Mouse (Mus musculus) hindbrain, embryonic 11.5 days (tissue): ENCODE results near the gene Olfr31. TPM values are rescaled to one million over a fixed set of nuclear protein-coding genes. Genes with fewer than 3 reads are reported as not detected.
A peak's percentile ranks its signal among the peaks of the same experiment; 100 is the strongest.

Experiments used
- ATAC-seq: fragments of 200-750 bp; cut with Nextera tagmentation; 2 replicates; pipeline ENCODE4 v1.8.0; 2017; ENCODE audit warnings: mild to moderate bottlenecking, moderate TSS enrichment, moderate library complexity; ENCODE audit not compliant: low FRiP score
- DNase-seq: peaks from one replicate; pipeline ENCODE4 v3.0.0-alpha.2; 2015; ENCODE audit warnings: low spot score
- H3K27ac ChIP-seq: fragments of 300-500 bp; sonication (generic); 2 replicates; pipeline ENCODE4 v1.5.1; 2014; ENCODE audit warnings: mild to moderate bottlenecking, low read depth, low read length
- H3K27me3 ChIP-seq: fragments of 300-500 bp; sonication (generic); 2 replicates; pipeline ENCODE4 v1.6.1; 2014; ENCODE audit warnings: mild to moderate bottlenecking, low read length, moderate library complexity, mixed read lengths; ENCODE audit not compliant: control insufficient read depth, insufficient read depth
- H3K36me3 ChIP-seq: fragments of 300-500 bp; sonication (generic); 2 replicates; pipeline ENCODE4 v1.6.1; 2014; ENCODE audit warnings: mild to moderate bottlenecking, low read length, moderate library complexity, mixed read lengths; ENCODE audit not compliant: control insufficient read depth, insufficient read depth
- H3K4me1 ChIP-seq: fragments of 300-500 bp; sonication (generic); replicated peaks from 2 replicates; pipeline ENCODE4 v1.6.1; 2014; ENCODE audit warnings: low read length, mixed read lengths; ENCODE audit not compliant: control insufficient read depth, insufficient read depth
- H3K4me2 ChIP-seq: fragments of 300-500 bp; sonication (generic); replicated peaks from 2 replicates; pipeline ENCODE4 v1.6.1; 2014; ENCODE audit warnings: mild to moderate bottlenecking, low read depth, low read length
- H3K4me3 ChIP-seq: fragments of 300-500 bp; sonication (generic); 2 replicates; pipeline ENCODE4 v1.5.1; 2014; ENCODE audit warnings: low read depth, low read length
- H3K9ac ChIP-seq: fragments of 300-500 bp; sonication (generic); 2 replicates; pipeline ENCODE4 v1.6.1; 2014; ENCODE audit warnings: low read depth, low read length
- H3K9me3 ChIP-seq: fragments of 300-500 bp; sonication (generic); 2 replicates; pipeline ENCODE4 v1.6.1; 2016; ENCODE audit warnings: low read length; ENCODE audit not compliant: control insufficient read depth
- WGBS: fragments of 180-500 bp; shearing (Covaris S2); extraction: QIAGEN DNeasy Blood & Tissue Kit; methylation state at CpG from one replicate; pipeline ENCODE4 v1.1.7; 2014; 5-methylcytosine and 5-hydroxymethylcytosine counted together
- polyA plus RNA-seq: library from polyadenylated mRNA; unstranded; fragments of >200 nt; fragmentation: Nextera tagmentation; extraction: Ambion mirVana; gene quantifications from 2 replicates; pipeline ENCODE4 v1.2.1, GENCODE M21; 2014

The Olfr31 gene
- not detected in 2 replicates for polyA plus RNA-seq

- H3K4me3 ChIP-seq = no peak within 1 kb of the TSS
- no peaks in the 10 kb centered on the region for H3K36me3 ChIP-seq
- H3K9ac ChIP-seq = no peak within 1 kb of the TSS
- DNase-seq = no peak
- H3K4me2 ChIP-seq = no peak within 1 kb of the TSS
- H3K4me1 ChIP-seq = no peaks in the 10 kb centered on the region
- H3K27ac ChIP-seq = no peak within 1 kb of the TSS
- H3K27me3 ChIP-seq = no peaks in the 10 kb centered on the region
- no peaks in the 10 kb centered on the region for H3K9me3 ChIP-seq
- ATAC-seq = no peak
Measured at GRCm38 (mm10) chr14:14322528-14322927, at the start of gene Olfr31. Gene Olfr31 (plus strand): TSS chr14:14322828.

GRCm38 (mm10) chr14:14294426-14294825 is 28.2 kb upstream of the Olfr31 start:
- no peaks in the 10 kb centered on the region for H3K9me3 ChIP-seq
- DNase-seq = no peak
- no peak overlapping the region for H3K27ac ChIP-seq
- no peaks in the 10 kb centered on the region for H3K27me3 ChIP-seq
- H3K36me3 ChIP-seq = no peaks in the 10 kb centered on the region
- H3K9ac ChIP-seq = no peak overlapping the region
- ATAC-seq = no peak
- no peaks in the 10 kb centered on the region for H3K4me1 ChIP-seq
- no peak overlapping the region for H3K4me3 ChIP-seq
- WGBS = 71% methylated on average over 7 of the region's 7 CpGs
- H3K4me2 ChIP-seq = no peak overlapping the region

GRCm38 (mm10) chr14:14308938-14309337 is 13.7 kb upstream of the Olfr31 start:
- Histone ChIP-seq H3K9ac (no peak overlapping the region), H3K36me3 (no peaks in the 10 kb centered on the region), H3K4me1 (no peaks in the 10 kb centered on the region), H3K27me3 (no peaks in the 10 kb centered on the region), H3K4me3 (no peak overlapping the region), H3K27ac (no peak overlapping the region), H3K4me2 (no peak overlapping the region), H3K9me3 (no peaks in the 10 kb centered on the region)
- ATAC-seq (no peak), DNase-seq (no peak)
- 60% methylated on average over 16 of the region's 16 CpGs for WGBS

- no peak overlapping the region for H3K9ac ChIP-seq
- H3K9me3 ChIP-seq = no peaks in the 10 kb centered on the region
- 58% methylated on average over 14 of the region's 14 CpGs for WGBS
- no peaks in the 10 kb centered on the region for H3K27me3 ChIP-seq
- no peak overlapping the region for H3K27ac ChIP-seq
- no peaks in the 10 kb centered on the region for H3K4me1 ChIP-seq
- no peaks in the 10 kb centered on the region for H3K36me3 ChIP-seq
- DNase-seq = no peak
- ATAC-seq = no peak
- H3K4me2 ChIP-seq = no peak overlapping the region
- no peak overlapping the region for H3K4me3 ChIP-seq
Measured at GRCm38 (mm10) chr14:14309416-14309815, 13.2 kb upstream of the Olfr31 start.

GRCm38 (mm10) chr14:14345113-14345871 is 22.7 kb downstream of the Olfr31 start:
- Histone ChIP-seq H3K9ac (peak overlapping the region; percentile 59), H3K4me1 (no peaks in the 10 kb centered on the region), H3K9me3 (peaks cover 8% of the 10 kb centered on the region; the same call in 1 of the 2 replicates), H3K27me3 (no peaks in the 10 kb centered on the region), H3K4me3 (peak overlapping the region; percentile 70), H3K27ac (peak overlapping the region; percentile 58; the same call in 1 of the 2 replicates), H3K36me3 (0 out of 2 replicates have a peak, but pooled peaks cover 2% of the 10 kb centered on the region), H3K4me2 (peak overlapping the region; percentile 65)
- ATAC-seq = peak; percentile 78
- peak; percentile 94 for DNase-seq
- 7% methylated on average over 38 of the region's 40 CpGs for WGBS

GRCm38 (mm10) chr14:14345948-14346812 is 23.6 kb downstream of the Olfr31 start, which contains the start of gene Il3ra:
Gene Il3ra (plus strand): TSS chr14:14346275.
- Histone ChIP-seq H3K9me3 (peaks cover 8% of the 10 kb centered on the region; the same call in 1 of the 2 replicates), H3K27ac (peak within 1 kb of the TSS; percentile 58), H3K4me1 (no peaks in the 10 kb centered on the region), H3K27me3 (no peaks in the 10 kb centered on the region), H3K9ac (peak within 1 kb of the TSS; percentile 59), H3K4me2 (peak within 1 kb of the TSS; percentile 65), H3K4me3 (peak within 1 kb of the TSS; percentile 70), H3K36me3 (0 out of 2 replicates have a peak, but pooled peaks cover 2% of the 10 kb centered on the region)
- peak; percentile 55 for ATAC-seq
- WGBS = 6% methylated on average over 51 of the region's 69 CpGs
- DNase-seq = peak; percentile 81

- ATAC-seq (peak; percentile 8), DNase-seq (no peak)
- peaks cover 9% of the 10 kb centered on the region; the same call in 1 of the 2 replicates for H3K9me3 ChIP-seq
- peak overlapping the region; percentile 59 for H3K9ac ChIP-seq
- 0 out of 2 replicates have a peak, but pooled peaks cover 2% of the 10 kb centered on the region for H3K36me3 ChIP-seq
- H3K4me3 ChIP-seq = peak overlapping the region; percentile 70
- no peak overlapping the region for H3K27ac ChIP-seq
- H3K27me3 ChIP-seq = no peaks in the 10 kb centered on the region
- no peaks in the 10 kb centered on the region for H3K4me1 ChIP-seq
- peak overlapping the region; percentile 65 for H3K4me2 ChIP-seq
- WGBS = 38% methylated on average over 16 of the region's 16 CpGs
Measured at GRCm38 (mm10) chr14:14346813-14347100, 24.1 kb downstream of the Olfr31 start.

- ATAC-seq (peak; percentile 1; the same call in 1 of the 2 replicates), DNase-seq (peak; percentile 21)
- Histone ChIP-seq H3K4me3 (peak overlapping the region; percentile 70; the same call in 1 of the 2 replicates), H3K9ac (no peak overlapping the region), H3K27me3 (no peaks in the 10 kb centered on the region), H3K36me3 (0 out of 2 replicates have a peak, but pooled peaks cover 2% of the 10 kb centered on the region), H3K27ac (no peak overlapping the region), H3K9me3 (peaks cover 10% of the 10 kb centered on the region; the same call in 1 of the 2 replicates), H3K4me2 (no peak overlapping the region; the same call in 1 of the 2 replicates), H3K4me1 (no peaks in the 10 kb centered on the region)
- 80% methylated on average over 17 of the region's 17 CpGs for WGBS
Measured at GRCm38 (mm10) chr14:14347151-14347835, 24.7 kb downstream of the Olfr31 start.
